Mouse (Mus musculus): ENCODE data around the gene Sema3g. TPM values are rescaled to one million over a fixed set of nuclear protein-coding genes. Genes with fewer than 3 reads are reported as not detected.

Gene Sema3g
- polyA plus RNA-seq, 1 experiment from 2014 or later: 0.74 TPM

DNA sequence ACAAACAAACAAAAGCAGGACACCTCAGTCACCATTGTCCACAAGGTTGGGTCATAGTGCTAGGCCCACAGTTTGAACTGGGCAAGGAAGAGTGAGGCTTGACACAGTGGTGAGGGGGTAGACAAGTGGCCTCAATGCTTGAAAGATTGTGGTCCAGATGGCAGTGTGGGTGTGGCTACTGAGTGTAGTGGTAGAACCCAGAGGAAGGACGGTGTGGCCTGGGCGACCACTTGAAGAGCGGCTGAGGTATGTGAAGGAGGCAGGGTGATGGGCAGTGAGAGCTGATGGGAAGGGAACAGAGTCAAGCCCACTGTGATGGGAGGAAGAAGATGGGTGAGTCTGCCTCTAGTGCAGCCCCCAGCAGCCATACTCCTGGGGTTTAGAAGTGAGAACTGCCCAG, 3.0 kb upstream of the Sema3g start:
- no peaks in the 10 kb centered on the region for H3K4me1 ChIP-seq (replicated peaks; ENCODE audit: control insufficient read depth, insufficient read depth, low read length)
- H3K4me3 ChIP-seq (ENCODE audit: low read depth, low read length): no peak overlapping the region
- no peak for ATAC-seq
- H3K9me3 ChIP-seq (ENCODE audit: control insufficient read depth): no peaks in the 10 kb centered on the region
- H3K27ac ChIP-seq (ENCODE audit: low read depth, low read length): no peak overlapping the region
- no peaks in the 10 kb centered on the region for H3K27me3 ChIP-seq (replicated peaks; ENCODE audit: control insufficient read depth, insufficient read depth, low read length)
- no peak for TF ChIP-seq CTCF (IDR thresholded peaks at IDR 0.05; ENCODE audit: low read depth)
- no peaks in the 10 kb centered on the region for H3K36me3 ChIP-seq (ENCODE audit: control insufficient read depth, insufficient read depth)
- 85% methylated on average over 3 of the region's 3 CpGs for WGBS
- no peak overlapping the region for H3K4me2 ChIP-seq (replicated peaks; ENCODE audit: low read depth)
- H3K9ac ChIP-seq (ENCODE audit: low read depth, low read length): no peak overlapping the region

DNA sequence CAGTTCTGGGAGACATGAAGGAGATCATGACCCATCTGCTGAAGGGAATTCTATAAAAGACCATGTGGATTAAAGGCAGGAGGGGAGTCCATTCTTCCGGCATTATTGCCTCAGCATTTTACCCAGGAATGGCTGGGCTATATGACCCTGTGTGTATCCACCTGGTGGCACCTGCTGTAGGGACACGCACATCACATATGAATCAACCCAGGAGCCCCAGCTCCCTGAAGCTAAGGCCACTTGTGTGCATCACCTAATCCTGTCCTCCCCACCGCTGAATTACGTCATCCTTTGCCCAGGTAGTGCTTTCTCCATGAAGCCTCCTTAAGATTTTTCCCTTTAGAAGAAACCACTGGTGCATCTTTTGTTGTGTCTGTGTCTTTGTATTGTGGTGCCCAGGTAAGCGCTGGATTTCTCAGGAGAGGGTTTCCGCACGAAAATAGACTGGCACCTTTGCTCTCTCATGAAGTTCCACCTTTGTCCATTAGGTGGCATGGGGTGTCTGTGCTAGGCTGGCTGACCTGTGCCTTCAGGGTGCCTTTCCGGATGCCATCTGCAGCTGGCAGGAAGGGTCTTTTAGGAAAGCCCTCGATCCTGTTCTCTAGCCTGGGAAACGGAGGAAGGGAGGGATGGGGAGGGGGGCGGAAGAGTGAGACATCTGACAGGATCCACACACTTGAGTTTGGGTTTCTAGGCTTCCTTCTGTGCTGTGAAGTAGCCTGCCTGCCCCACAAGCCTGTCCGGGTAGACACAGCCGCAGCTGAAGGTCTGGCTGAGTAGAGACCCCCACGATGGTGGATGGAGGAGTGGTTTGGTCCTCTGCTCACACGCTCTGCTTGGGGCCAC, 2.3 kb upstream of the Sema3g start:
- TF ChIP-seq CTCF (IDR thresholded peaks at IDR 0.05; ENCODE audit: low read depth): peak; percentile 96
- H3K9me3 ChIP-seq (ENCODE audit: control insufficient read depth): no peaks in the 10 kb centered on the region
- no peaks in the 10 kb centered on the region for H3K4me1 ChIP-seq (replicated peaks; ENCODE audit: control insufficient read depth, insufficient read depth, low read length)
- no peak overlapping the region for H3K27ac ChIP-seq (ENCODE audit: low read depth, low read length)
- no peaks in the 10 kb centered on the region for H3K27me3 ChIP-seq (replicated peaks; ENCODE audit: control insufficient read depth, insufficient read depth, low read length)
- H3K36me3 ChIP-seq (ENCODE audit: control insufficient read depth, insufficient read depth): no peaks in the 10 kb centered on the region
- no peak overlapping the region for H3K4me2 ChIP-seq (replicated peaks; ENCODE audit: low read depth)
- H3K9ac ChIP-seq (ENCODE audit: low read depth, low read length): no peak overlapping the region
- H3K4me3 ChIP-seq (ENCODE audit: low read depth, low read length): no peak overlapping the region
- ATAC-seq: peak; percentile 48; the same call in 1 of the 2 replicates
- 30% methylated on average over 15 of the region's 15 CpGs for WGBS

DNA sequence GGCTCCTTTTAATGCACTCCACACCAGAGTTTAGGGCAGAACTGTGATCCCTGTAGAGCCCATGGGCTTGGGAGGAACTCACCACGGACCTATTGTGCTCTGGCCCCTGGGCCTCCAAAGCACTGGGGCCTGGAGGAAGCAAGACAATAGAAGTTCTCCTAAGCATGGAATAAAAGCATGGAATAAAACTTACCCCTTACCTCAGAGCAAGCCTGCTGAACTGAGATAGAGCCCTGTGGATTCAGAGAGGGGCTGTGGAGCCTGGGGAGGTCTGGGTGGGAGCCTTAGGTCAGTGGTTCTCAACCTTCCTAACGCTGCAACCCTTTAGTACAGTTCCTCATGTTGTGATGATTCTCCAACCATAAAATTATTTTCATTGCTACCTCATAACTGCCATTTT, 814 bp upstream of the Sema3g start, which contains the start of gene Nisch:
Gene Nisch, minus strand, starts transcription at position 101 of the 400 bp plus-strand sequence.
- Histone ChIP-seq H3K4me2 (replicated peaks; ENCODE audit: low read depth) (peak within 1 kb of the TSS; percentile 48), H3K36me3 (ENCODE audit: control insufficient read depth, insufficient read depth) (no peaks in the 10 kb centered on the region), H3K4me1 (replicated peaks; ENCODE audit: control insufficient read depth, insufficient read depth, low read length) (no peaks in the 10 kb centered on the region), H3K9me3 (ENCODE audit: control insufficient read depth) (no peaks in the 10 kb centered on the region), H3K9ac (ENCODE audit: low read depth, low read length) (no peak within 1 kb of the TSS), H3K4me3 (ENCODE audit: low read depth, low read length) (no peak within 1 kb of the TSS), H3K27ac (ENCODE audit: low read depth, low read length) (no peak within 1 kb of the TSS), H3K27me3 (replicated peaks; ENCODE audit: control insufficient read depth, insufficient read depth, low read length) (no peaks in the 10 kb centered on the region)
- no peak for TF ChIP-seq CTCF (IDR thresholded peaks at IDR 0.05; ENCODE audit: low read depth)
- no peak for ATAC-seq
- 80% methylated on average over 2 of the region's 2 CpGs for WGBS

DNA sequence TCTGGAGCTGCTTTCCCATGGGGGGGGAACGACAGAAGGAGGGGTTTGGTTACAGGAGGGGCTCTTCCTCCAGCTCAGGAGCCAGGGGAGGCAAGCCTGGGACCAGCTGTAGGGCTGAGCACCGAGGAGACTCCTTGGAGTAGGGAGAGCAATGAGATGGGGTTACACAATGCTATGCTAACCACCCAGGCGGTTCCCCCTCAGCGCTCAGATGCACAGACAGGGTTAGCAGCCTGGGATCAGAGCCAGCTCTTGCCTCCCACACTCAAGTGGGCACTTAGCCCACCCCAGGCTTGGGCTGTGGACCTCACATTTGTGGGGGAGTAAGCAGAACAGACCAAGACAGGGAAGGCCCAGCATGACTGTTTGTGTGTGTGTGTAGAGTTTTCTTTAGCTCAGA, 9.3 kb downstream of the Sema3g start:
- H3K9me3 ChIP-seq (ENCODE audit: control insufficient read depth): no peaks in the 10 kb centered on the region
- no peak for TF ChIP-seq CTCF (IDR thresholded peaks at IDR 0.05; ENCODE audit: low read depth)
- H3K4me3 ChIP-seq (ENCODE audit: low read depth, low read length): no peak overlapping the region
- no peaks in the 10 kb centered on the region for H3K27me3 ChIP-seq (replicated peaks; ENCODE audit: control insufficient read depth, insufficient read depth, low read length)
- no peaks in the 10 kb centered on the region for H3K36me3 ChIP-seq (ENCODE audit: control insufficient read depth, insufficient read depth)
- no peak overlapping the region for H3K4me2 ChIP-seq (replicated peaks; ENCODE audit: low read depth)
- H3K27ac ChIP-seq (ENCODE audit: low read depth, low read length): no peak overlapping the region
- H3K4me1 ChIP-seq (replicated peaks; ENCODE audit: control insufficient read depth, insufficient read depth, low read length): no peaks in the 10 kb centered on the region
- ATAC-seq: no peak
- no peak overlapping the region for H3K9ac ChIP-seq (ENCODE audit: low read depth, low read length)
- 58% methylated on average over 4 of the region's 4 CpGs for WGBS

DNA sequence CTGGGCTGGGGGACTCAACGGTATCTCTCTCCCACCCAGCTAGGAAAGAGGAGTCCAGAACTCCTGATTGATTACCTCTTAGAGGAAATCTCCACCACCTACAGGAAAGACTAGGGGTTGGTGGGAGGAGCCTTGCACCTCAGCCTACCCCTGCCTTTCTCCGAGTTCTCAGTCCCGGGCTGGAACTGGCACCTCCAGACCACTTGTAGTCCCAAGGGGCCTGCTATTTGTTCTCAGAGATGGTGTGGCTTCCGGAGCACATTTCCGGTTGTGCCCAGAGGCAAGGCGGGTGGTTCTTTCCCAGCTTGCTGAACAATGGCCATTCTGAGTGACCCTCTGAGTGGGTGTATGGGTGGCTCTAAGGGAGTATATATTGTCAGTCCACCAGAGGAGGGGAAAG, 10.6 kb downstream of the Sema3g start:
- Histone ChIP-seq H3K4me3 (ENCODE audit: low read depth, low read length) (no peak overlapping the region), H3K4me2 (replicated peaks; ENCODE audit: low read depth) (no peak overlapping the region), H3K27me3 (replicated peaks; ENCODE audit: control insufficient read depth, insufficient read depth, low read length) (no peaks in the 10 kb centered on the region), H3K36me3 (ENCODE audit: control insufficient read depth, insufficient read depth) (no peaks in the 10 kb centered on the region), H3K9me3 (ENCODE audit: control insufficient read depth) (no peaks in the 10 kb centered on the region), H3K9ac (ENCODE audit: low read depth, low read length) (no peak overlapping the region), H3K27ac (ENCODE audit: low read depth, low read length) (no peak overlapping the region), H3K4me1 (replicated peaks; ENCODE audit: control insufficient read depth, insufficient read depth, low read length) (no peaks in the 10 kb centered on the region)
- WGBS: 59% methylated on average over 6 of the region's 6 CpGs
- TF ChIP-seq CTCF (IDR thresholded peaks at IDR 0.05; ENCODE audit: low read depth): no peak
- no peak for ATAC-seq

DNA sequence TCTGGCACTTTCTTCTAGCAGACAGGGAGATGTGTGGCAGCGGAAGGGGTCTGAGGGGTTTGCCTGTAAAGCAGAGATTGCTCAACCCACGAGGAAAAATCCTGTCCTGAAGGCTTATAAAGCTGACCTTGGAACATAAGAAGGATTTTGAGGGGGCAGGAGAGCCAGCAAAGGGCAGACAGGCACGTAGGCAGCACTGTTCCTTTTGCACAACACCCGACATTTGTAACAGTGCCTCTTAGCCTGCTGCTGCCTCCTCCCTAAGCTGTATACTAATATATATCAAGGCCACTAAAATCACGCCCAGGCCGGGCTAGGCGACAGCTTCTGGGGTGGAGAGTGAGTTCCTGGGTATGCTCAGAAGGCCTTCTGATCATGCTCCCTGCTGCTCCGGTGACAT, 12.8 kb downstream of the Sema3g start:
- TF ChIP-seq CTCF (IDR thresholded peaks at IDR 0.05; ENCODE audit: low read depth): no peak
- Histone ChIP-seq H3K36me3 (ENCODE audit: control insufficient read depth, insufficient read depth) (no peaks in the 10 kb centered on the region), H3K4me3 (ENCODE audit: low read depth, low read length) (no peak overlapping the region), H3K9ac (ENCODE audit: low read depth, low read length) (no peak overlapping the region), H3K27me3 (replicated peaks; ENCODE audit: control insufficient read depth, insufficient read depth, low read length) (no peaks in the 10 kb centered on the region), H3K27ac (ENCODE audit: low read depth, low read length) (no peak overlapping the region), H3K4me1 (replicated peaks; ENCODE audit: control insufficient read depth, insufficient read depth, low read length) (no peaks in the 10 kb centered on the region), H3K9me3 (ENCODE audit: control insufficient read depth) (no peaks in the 10 kb centered on the region), H3K4me2 (replicated peaks; ENCODE audit: low read depth) (no peak overlapping the region)
- 60% methylated on average over 8 of the region's 8 CpGs for WGBS
- ATAC-seq: no peak
